Mouse (Mus musculus) liver, adult 2 months (tissue): ENCODE measurements around the gene Il1r1.

Source experiments
- CTCF ChIP-seq: fragments of 200-500 bp; IDR thresholded peaks from 2 replicates; pipeline ENCODE4 v1.5.1; 2011; ENCODE audit warnings: low read depth, low read length, control low read depth
- POLR2A ChIP-seq: fragments of 200-500 bp; IDR thresholded peaks from 2 replicates; pipeline ENCODE4 v1.6.1; 2011; ENCODE audit warnings: low read length, control low read depth; ENCODE audit not compliant: insufficient read depth; ENCODE audit errors: extremely low read depth

DNA sequence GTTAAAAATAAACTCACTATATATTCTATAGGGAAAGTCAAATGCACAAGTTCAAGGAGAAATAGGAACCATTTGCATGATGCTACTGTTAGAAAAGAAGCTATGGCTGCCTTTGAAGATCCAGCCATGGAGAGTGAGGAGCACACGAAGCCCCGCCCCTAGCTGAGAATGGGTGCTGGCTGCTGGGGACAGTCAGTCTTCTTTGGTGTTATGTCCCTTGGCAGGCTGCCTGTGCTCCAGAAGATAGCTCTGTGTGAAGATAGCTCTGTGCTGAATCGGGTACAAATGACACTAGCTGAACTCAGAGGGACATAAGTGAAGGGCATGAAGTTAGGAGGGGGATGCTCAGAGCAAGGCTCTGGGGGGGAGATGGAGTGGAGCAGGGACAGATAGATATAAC, 86.2 kb downstream of the Il1r1 start:
- TF ChIP-seq POLR2A (no peak), CTCF (no peak)
